Mouse (Mus musculus): ENCODE results near the gene Aif1. TPM values are rescaled to one million over a fixed set of nuclear protein-coding genes. Genes with fewer than 3 reads are reported as not detected.

Aif1 gene
- 3.3 and 4.8 TPM in 2 replicates for polyA plus RNA-seq (2012; rRNA removed)

DNA sequence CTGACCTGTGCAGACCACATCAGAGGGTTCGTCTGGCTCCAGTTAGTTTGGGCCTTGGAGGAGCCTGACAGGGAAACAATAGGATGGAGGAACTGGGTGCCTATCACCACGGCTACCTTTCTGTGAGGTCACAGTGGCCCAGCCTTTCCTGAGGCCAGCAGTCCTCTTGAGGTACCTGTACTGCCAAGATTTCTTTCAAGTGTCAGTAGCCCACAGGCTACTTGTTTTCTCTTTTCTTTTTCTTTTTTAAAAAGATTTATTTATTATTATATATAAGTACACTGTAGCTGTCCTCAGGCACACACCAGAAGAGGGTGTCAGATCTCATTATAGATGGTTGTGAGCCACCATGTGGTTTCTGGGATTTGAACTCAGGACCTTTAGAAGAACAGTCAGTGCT is at the start of gene Aif1:
Gene Aif1 (minus strand): TSS at position 101 of the 400 bp plus-strand sequence.

DNA sequence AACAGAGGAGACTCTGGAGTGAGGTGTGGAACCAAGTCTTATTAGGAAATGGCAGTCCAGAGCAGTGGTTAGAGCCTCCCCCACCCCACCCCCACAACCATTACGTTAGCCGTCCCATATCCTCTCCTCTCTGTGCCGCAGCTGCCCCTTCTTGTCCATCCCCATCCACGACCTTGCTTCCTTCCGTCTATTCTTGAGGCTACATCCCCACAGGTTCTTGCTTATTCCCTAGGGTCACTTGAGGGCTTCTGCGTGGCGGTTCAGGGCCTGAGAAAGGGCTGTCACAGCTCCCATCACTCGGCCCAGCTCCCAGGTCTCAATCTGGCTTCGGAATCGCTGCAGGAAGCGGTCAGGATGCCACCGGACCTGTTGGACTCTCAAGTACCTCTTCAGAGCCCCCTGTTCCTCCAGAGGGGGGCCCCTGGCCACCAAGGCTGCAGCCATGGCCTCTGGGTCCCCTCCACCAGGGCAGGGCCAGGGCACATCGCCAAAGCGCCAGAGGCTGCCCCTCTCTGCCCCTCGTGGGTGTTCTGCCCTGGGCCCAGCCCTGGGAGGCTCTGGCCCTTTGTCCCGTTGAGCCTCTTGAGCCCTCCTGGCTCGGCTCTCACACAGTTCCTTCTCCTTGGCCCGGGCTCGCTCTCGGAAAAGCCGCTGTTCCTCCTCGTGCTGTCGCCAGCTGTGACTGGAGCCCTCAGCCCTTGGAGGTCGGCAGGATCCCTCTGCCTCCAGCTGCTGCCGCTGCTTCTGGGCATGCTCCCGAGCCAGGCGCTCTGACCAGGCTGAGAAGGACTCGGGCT is 44.5 kb upstream of the Aif1 start, which contains the start of gene Gm16181:
Gene Gm16181 (plus strand): TSS at position 679 of the 797 bp plus-strand sequence.

DNA sequence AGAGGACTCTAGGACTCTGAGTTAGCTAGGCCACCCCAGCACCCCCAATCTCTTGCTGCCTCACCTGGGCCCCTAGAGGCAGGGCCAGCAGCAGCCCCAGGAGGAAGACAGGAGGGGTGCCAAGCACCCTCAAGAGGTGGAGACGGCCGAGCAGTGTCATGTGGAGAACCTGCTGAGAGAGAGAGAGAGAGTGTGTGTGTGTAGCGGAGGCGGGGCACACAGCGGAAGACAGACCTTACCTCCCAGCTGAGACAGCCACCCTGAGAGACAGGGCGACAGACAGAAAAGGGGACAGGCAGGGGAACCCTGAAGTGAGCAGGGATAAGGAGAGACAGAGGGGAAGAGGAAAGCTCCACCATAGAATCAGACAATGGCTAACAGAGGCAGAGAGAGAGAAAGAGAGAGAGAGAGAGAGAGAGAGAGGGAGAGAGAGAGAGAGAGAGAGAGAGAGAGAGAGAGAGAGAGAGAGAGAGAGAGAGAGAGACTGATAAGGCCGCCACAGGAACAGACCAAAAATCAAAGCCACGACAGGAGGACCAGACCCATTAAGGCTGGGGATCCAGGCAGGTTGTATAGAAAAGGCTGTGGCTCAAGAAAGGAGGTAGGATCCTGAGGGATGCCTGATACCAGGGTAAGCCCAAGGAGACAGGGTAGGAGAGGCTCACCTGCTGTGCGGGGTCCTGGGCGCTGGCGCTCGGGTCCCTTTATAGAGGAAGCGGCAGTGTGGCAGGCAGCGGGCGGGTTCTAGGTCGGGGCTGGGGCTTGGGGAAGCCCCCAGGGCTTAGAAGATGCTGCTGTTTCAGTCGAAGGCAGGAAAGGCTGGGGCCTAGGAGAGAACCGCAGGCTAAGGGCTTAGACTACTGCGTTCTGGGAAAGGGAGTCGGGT is 28.9 kb upstream of the Aif1 start, which contains the start of gene Lta:
Gene Lta (minus strand): TSS at position 858 of the 886 bp plus-strand sequence.

DNA sequence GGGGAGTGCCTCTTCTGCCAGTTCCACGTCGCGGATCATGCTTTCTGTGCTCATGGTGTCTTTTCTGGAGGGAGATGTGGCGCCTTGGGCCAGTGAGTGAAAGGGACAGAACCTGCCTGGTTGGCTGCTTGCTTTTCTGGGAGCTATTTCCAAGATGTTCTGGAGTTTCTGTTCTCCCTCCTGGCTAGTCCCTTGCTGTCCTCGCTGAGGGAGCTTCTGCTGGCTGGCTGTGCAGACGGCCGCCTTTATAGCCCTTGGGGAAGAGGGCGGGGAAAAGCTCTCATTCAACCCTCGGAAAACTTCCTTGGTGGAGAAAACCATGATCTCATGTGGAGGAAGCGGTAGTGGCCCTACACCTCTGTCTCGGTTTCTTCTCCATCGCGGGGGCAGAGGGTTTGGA is 25.9 kb upstream of the Aif1 start, which contains the start of gene Tnf:
Gene Tnf (minus strand): TSS at position 221 of the 400 bp plus-strand sequence.

DNA sequence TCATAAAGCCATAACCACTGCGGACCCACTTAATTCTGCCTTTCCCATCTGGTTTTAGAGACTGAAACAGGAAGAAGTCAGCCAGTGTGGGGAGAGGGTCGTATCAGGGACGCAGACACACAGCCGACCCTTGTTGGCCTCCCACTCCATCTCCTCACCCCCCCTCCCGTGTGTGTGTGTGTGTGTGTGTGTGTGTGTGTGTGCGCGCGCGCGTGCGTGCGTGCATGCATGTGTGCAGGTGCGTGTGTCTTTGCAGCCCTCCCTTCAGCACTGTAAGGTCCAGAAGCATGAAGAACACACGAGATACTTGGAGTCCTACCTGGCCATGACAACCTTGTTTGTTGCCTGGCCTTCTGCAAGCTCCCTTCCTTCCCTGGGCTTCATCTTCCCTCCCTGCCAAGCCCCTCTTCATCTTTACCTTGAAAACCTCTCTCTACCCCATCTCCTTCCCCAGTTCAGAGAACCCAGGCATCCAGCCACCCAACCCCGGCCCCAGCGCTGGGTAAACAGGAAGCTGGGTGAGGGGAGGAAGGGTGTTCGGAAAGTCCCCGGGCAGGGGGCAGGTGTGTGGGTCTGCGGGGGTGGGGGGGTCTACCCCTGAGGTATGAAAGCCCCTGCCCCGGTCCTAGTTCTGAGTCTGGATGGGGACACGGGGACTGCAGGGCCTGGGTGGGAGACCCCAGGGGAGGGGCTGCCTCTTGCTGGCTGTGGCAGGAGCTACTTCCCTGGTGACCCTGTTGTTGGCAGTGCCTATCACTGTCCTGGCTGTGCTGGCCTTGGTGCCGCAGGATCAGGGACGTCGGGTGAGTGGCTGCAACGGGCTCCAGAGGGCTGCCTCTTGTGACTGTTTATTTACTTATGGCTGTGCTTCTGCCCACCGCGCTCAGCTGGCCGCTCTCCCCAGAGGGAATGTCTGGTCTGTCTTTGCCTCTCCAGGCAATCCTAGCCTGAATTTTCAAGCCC is 18.3 kb upstream of the Aif1 start, which contains the start of gene Ltb:
Gene Ltb (plus strand): TSS at position 559 of the 963 bp plus-strand sequence.

DNA sequence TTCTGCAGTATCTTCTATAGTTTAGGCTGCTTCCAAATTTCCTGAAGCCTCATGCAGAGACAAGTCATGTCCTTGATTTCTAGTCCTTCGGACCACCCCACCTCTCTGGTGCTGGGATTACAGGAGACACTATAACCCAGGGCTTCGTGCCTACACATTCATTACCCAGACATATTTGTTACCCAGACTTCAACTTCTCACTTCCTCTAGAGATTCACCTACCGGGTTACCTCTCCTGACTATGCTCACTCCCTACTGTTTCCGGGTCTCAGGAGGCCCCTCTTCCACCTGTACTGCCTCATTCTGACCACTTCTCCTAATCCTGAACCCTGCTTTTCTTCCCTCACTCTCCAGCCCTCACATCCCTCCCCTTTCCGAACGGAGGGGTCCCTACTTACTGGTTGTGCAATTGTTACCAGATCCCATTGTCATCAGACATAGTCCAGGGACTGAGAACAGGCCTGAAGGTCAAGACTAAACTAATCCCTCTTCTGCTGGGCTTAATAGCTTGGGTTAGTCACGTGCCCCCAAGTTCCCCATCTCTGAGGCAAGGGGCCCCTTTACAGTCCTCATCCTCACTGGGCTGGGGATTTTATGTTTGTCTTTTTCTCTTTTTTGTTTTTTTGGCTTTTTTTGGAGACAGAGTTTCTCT is 12.2 kb upstream of the Aif1 start, which contains the start of gene Lst1:
Gene Lst1 (minus strand): TSS at position 481 of the 652 bp plus-strand sequence.

DNA sequence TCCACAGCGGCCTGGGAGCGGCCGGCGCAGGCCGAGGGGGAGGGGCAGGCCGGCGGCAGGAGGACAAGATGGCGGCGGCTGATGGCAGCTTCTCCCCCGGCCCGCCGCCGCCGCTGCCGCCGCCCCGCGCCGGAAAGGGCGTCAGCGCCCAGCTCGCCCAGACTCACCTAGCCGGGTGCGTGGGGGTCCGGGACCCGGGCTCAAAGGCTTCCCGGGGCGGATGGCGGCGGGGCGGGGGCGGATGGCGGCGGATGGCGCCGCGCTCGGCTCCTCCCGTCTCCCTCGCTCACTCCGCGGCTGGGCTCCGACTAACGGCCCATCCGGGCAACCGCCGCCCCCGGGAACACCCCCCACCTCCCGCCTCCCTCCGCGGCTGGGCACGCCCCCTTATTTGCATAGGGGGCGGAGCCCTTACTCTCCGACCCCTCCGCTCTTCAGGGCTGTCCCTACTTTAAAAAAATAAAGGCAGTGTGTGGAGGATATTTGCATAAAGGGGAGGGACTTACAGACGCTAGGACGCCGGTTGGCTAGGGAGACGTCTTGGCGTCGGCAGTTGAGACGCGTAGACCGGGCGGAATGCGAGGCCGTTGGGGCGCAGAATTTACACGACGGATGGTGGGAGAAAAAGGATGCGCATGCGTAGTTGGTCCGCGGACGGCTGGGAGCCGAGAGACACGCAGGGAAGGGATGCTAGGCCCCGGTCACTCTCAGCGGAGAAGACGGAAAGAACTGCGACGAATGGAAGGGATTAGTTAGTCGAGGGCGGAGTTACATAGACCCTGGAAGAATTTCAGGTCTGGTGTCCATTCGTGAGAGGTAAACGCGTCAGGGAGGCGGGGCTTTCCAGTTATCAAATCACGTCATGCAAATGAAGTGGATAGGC is 11.1 kb downstream of the Aif1 start, which contains the start of gene Prrc2a:
Gene Prrc2a (minus strand): TSS at position 330 of the 883 bp plus-strand sequence.

DNA sequence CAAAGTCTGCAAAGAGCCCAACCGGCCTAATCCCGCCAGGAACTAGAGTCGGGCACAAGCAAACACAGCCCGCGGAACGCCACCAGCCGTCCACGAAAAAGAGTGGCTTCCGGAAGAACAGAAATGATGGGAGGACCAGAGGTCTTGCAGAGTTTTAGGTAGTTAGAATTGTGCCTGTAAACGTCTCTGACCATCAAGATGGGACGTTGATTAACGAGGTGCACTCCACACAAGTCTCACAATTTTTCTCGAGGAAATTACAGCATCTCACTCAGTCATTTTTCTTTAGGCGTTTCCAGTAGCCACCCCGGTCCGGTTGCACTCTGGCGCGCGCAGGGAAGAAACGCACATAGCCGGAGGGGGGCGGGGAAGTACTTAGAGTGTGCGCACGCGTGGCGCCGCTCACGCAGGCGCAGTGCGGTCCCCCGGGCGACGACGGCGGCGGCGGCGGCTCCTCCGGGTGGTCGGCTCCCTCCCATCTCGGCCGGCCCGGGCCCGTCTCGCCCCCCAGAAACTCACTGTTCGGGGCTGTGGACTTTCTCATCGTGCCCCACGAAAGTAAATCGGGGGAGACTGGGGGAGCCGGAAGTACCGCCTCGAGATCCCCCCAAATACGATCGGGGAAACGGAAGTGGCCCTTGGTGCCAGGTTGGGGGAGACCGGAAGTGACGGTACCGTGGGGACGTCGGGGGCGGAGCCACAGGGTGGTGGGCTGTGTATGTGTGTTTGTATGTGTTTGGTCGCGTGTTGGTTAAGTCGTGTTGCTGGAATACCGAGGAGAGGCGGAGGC is 40.9 kb downstream of the Aif1 start, which contains the start of gene Bag6:
Gene Bag6 (plus strand): TSS at position 378 of the 790 bp plus-strand sequence.

DNA sequence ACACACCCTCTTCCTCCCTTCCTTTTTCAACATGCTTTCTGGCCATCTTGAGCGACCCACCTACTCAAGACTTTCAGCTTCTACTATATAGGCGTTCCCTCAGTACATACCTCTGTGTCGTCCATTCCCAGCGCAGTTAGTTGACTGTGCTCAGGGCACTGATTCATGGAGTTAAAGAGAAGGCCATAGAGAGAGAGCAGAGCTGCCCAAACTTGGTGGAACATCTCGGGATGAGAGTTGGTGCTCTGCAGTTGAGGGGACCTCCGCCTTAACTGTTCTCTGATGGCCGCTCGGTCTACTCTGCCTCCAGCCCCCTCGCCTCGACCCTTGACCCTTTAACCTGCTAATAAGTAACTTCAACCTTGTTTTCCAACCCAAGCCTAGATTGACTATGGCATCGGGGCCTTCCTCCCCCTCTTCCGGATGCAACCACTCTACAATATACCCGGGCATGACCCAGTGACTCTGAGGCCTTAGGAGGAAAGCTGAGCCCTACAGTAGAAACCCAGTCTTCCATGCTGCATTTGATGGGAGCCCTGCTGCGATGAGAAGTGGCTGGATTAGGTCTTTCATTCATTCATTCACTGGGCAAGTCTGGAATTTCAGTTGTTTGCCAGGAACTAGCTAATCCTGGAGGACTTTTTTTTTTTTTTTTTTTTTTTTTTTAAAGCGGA is 44.2 kb downstream of the Aif1 start, which contains the start of gene Apom:
Gene Apom (minus strand): TSS at position 551 of the 674 bp plus-strand sequence.

DNA sequence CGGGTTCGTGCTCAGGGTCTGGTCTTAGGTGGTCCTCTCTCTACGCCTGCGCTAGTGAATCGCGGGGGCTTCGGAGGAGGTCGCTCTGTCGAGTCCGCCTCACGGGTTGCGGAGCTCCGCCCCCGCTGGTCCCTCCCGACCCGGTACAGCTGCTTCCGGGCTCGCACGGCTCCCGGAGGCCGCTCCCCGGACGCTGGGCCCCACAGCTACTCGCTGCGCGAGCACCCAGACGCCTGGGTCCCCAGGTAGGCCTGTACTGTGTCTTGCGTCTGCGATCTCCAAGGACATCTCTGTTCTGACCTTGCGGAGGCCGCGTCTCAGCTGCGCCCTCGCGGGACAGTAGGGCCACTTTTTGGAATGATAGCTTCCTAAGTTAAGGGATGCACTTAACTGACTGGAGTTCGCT is 49.7 kb downstream of the Aif1 start, which contains the start of gene D17H6S53E:
Gene D17H6S53E (plus strand): TSS at position 168 of the 406 bp plus-strand sequence.

DNA sequence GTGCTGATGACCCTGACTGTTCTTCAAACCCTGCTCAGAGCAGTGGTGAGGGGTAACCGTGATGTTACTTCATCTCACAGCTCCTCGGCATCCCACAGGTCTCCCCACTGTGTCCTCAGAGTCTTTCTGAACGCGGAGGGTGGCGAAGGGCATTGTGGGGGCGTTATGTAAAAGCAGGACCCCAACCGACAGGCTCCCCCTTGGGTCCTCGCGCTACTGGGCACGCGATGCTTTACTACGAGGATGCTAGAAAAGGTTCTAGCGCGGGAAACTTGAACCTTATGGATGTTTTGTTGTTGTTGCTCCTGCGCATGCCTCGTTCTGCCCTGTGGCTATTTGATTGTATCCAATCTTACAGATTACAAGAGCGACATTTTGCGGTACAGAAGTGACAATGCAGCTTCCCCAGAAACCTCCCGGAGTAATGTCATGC is 54.0 kb downstream of the Aif1 start, which contains the start of gene Csnk2b:
Gene Csnk2b (minus strand): TSS at position 183 of the 433 bp plus-strand sequence.

DNA sequence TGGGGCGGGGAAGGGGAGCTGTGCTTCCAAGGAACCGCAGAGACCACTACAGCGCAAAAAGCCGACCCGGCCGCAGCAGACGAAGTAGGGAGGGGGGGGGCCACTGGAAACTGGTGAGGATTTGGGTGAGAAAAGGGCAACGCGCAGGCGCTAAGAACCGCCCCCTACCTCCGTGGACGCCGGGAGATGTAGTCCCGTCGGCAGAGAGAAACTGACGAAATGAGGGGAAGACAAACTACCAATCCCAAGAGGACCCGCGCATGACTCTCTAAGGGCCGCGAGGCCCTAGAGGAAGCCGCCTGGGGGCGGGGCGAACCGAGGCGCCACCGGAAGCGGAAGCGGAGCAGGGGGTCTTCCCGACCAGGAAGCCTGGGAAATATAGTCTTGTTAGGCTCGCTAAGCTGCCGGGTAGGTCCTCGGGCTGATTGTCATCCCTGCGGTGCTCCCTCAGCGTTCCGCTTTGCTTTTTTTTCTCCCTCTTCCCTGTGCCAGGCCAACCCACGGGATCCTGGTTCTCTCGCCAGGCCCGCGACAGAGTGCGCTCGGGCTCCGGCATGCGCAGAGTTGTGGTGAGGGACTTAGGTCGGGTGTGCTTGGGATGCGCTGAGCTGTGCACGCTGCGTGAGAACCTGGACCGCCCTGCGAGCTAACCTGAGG is 54.6 kb downstream of the Aif1 start, which contains the start of gene Gpank1:
Gene Gpank1 (plus strand): TSS at position 313 of the 657 bp plus-strand sequence.

Other genes with a start within 250 kb of the Aif1 start
- 14.5 and 15.9 TPM in 2 replicates for gene Neu1, start 244.8 kb downstream of the Aif1 start, polyA plus RNA-seq (2012; rRNA removed)
- 3.0 and 3.4 TPM in 2 replicates for gene Hspa1b, start 216.8 kb downstream of the Aif1 start, polyA plus RNA-seq (2012; rRNA removed)
- gene Gm20481, start 206.2 kb downstream of the Aif1 start, polyA plus RNA-seq (2012; rRNA removed) = not detected in 2 replicates
- gene Hspa1a, start 203.9 kb downstream of the Aif1 start, polyA plus RNA-seq (2012; rRNA removed) = 1.4 and 2.2 TPM in 2 replicates
- gene Hspa1l, start 203.4 kb downstream of the Aif1 start, polyA plus RNA-seq (2012; rRNA removed) = 0.22 and 0.31 TPM in 2 replicates
- 98.3 and 206 TPM in 2 replicates for gene Lsm2, start 194.2 kb downstream of the Aif1 start, polyA plus RNA-seq (2012; rRNA removed)
- 127 and 135 TPM in 2 replicates for gene Vars, start 175.1 kb downstream of the Aif1 start, polyA plus RNA-seq (2012; rRNA removed)
- 0.60 and 0.76 TPM in 2 replicates for gene Vwa7, start 159.5 kb downstream of the Aif1 start, polyA plus RNA-seq (2012; rRNA removed)
- gene Sapcd1, start 148.1 kb downstream of the Aif1 start, polyA plus RNA-seq (2012; rRNA removed) = 6.4 and 8.8 TPM in 2 replicates
- gene Msh5, start 129.3 kb downstream of the Aif1 start, polyA plus RNA-seq (2012; rRNA removed) = 6.7 and 11.0 TPM in 2 replicates
- gene Clic1, start 126.1 kb downstream of the Aif1 start, polyA plus RNA-seq (2012; rRNA removed) = 122 and 142 TPM in 2 replicates
- 392 and 957 TPM in 2 replicates for gene Ddah2, start 117.0 kb downstream of the Aif1 start, polyA plus RNA-seq (2012; rRNA removed)
- 0.19 and 0.28 TPM in 2 replicates for gene Ly6g6c, start 110.7 kb downstream of the Aif1 start, polyA plus RNA-seq (2012; rRNA removed)
- gene Mpig6b, start 109.9 kb downstream of the Aif1 start, polyA plus RNA-seq (2012; rRNA removed) = 0.67 and 0.88 TPM in 2 replicates
- 0.18 and 0.29 TPM in 2 replicates for gene Ly6g6e, start 99.2 kb downstream of the Aif1 start, polyA plus RNA-seq (2012; rRNA removed)
- 2.5 and 3.0 TPM in 2 replicates for gene Ly6g6d, start 98.0 kb downstream of the Aif1 start, polyA plus RNA-seq (2012; rRNA removed)
- gene Ly6g6f, start 90.5 kb downstream of the Aif1 start, polyA plus RNA-seq (2012; rRNA removed) = 0.83 and 1.1 TPM in 2 replicates
- 39.3 and 52.2 TPM in 2 replicates for gene Abhd16a, start 86.8 kb downstream of the Aif1 start, polyA plus RNA-seq (2012; rRNA removed)
- gene Ly6g5c, start 67.8 kb downstream of the Aif1 start, polyA plus RNA-seq (2012; rRNA removed) = not detected in 2 replicates
- gene Ly6g5b, start 60.6 kb downstream of the Aif1 start, polyA plus RNA-seq (2012; rRNA removed) = 1.1 and 2.1 TPM in 2 replicates
- gene Gpank1, start 54.6 kb downstream of the Aif1 start, polyA plus RNA-seq (2012; rRNA removed) = 19.6 and 31.0 TPM in 2 replicates
- gene Csnk2b, start 54.0 kb downstream of the Aif1 start, polyA plus RNA-seq (2012; rRNA removed) = 156 and 178 TPM in 2 replicates
- gene D17H6S53E, start 49.7 kb downstream of the Aif1 start, polyA plus RNA-seq (2012; rRNA removed) = 5.3 and 13.0 TPM in 2 replicates
- gene Apom, start 44.0 kb downstream of the Aif1 start, polyA plus RNA-seq (2012; rRNA removed) = 10.2 and 22.4 TPM in 2 replicates
- gene Bag6, start 40.9 kb downstream of the Aif1 start, polyA plus RNA-seq (2012; rRNA removed) = 201 and 247 TPM in 2 replicates
- 320 and 416 TPM in 2 replicates for gene Prrc2a, start 11.2 kb downstream of the Aif1 start, polyA plus RNA-seq (2012; rRNA removed)
- gene Lst1, start 12.4 kb upstream of the Aif1 start, polyA plus RNA-seq (2012; rRNA removed) = 7.8 and 12.4 TPM in 2 replicates
- 0.25 and 0.34 TPM in 2 replicates for gene Ltb, start 18.4 kb upstream of the Aif1 start, polyA plus RNA-seq (2012; rRNA removed)
- 0.07 and 0.09 TPM in 2 replicates for gene Tnf, start 25.9 kb upstream of the Aif1 start, polyA plus RNA-seq (2012; rRNA removed)
- 0.04 and 0.07 TPM in 2 replicates for gene Lta, start 29.3 kb upstream of the Aif1 start, polyA plus RNA-seq (2012; rRNA removed)
- not detected in 2 replicates for gene Gm16181, start 44.8 kb upstream of the Aif1 start, polyA plus RNA-seq (2012; rRNA removed)
- 17.3 and 17.7 TPM in 2 replicates for gene Atp6v1g2, start 57.6 kb upstream of the Aif1 start, polyA plus RNA-seq (2012; rRNA removed)
- 12.8 and 19.3 TPM in 2 replicates for gene Nfkbil1, start 59.7 kb upstream of the Aif1 start, polyA plus RNA-seq (2012; rRNA removed)
- 967 and 1,050 TPM in 2 replicates for gene Ddx39b, start 65.7 kb upstream of the Aif1 start, polyA plus RNA-seq (2012; rRNA removed)
- 19.9 and 27.4 TPM in 2 replicates for gene H2-D1, start 86.7 kb upstream of the Aif1 start, polyA plus RNA-seq (2012; rRNA removed)
- gene H2-Q1, start 144.3 kb upstream of the Aif1 start, polyA plus RNA-seq (2012; rRNA removed) = 0.04 and 0.06 TPM in 2 replicates
- gene H2-Q2, start 166.2 kb upstream of the Aif1 start, polyA plus RNA-seq (2012; rRNA removed) = 0.43 and 1.0 TPM in 2 replicates
- gene H2-Q4, start 203.5 kb upstream of the Aif1 start, polyA plus RNA-seq (2012; rRNA removed) = 9.9 and 11.3 TPM in 2 replicates
- 1.5 and 2.1 TPM in 2 replicates for gene H2-Q6, start 248.8 kb upstream of the Aif1 start, polyA plus RNA-seq (2012; rRNA removed)